Mouse (Mus musculus) left cerebral cortex, postnatal 14 days (tissue): Measurements from ENCODE around the gene Prlhr. TPM values are rescaled to one million over a fixed set of nuclear protein-coding genes. Genes with fewer than 3 reads are reported as not detected.

Experiments used
- DNase-seq, 2 experiments: peaks; one replicate each; pipeline ENCODE4 v3.0.0; 2021 to 2022; ENCODE audit warnings: low spot score in 2 of 2, mixed read lengths in 1 of 2
- intact Hi-C: fragments of 180-260 bp; cut with DNase I; formaldehyde crosslinking; loops from one replicate; pipeline ENCODE4 v1.15.1; 2025
- long read RNA-seq, 2 experiments: library from polyadenylated mRNA; stranded (forward); transcript quantifications; one replicate each; pipeline ENCODE4 v2.0.0; 2021
- total RNA-seq, 2 experiments: library from RNA; stranded (reverse); gene quantifications; 2 replicates each; pipeline ENCODE4 v1.2.3; 2021

Gene Prlhr
- under 1 TPM in 1 of 2 experiments, not detected in 1; 0.27 TPM for total RNA-seq
- long read RNA-seq, experiment 1, result 0 reads
- long read RNA-seq, experiment 2, result 0 reads

- no peak for DNase-seq
- intact Hi-C loops, result no loop called here
These were observed at the start of gene Prlhr for GRCm38 (mm10) chr19:60468254-60468762. Prlhr (minus strand) TSS chr19:60468304.

- intact Hi-C loops, result no loop called here
- DNase-seq, result no peak
These were observed 47.0 kb upstream of the Prlhr start for GRCm38 (mm10) chr19:60515064-60515463.

- intact Hi-C loops, result no loop called here
These were observed 45.3 kb upstream of the Prlhr start for GRCm38 (mm10) chr19:60513431-60513830.

GRCm38 (mm10) chr19:60500209-60500608, 32.1 kb upstream of the Prlhr start:
- intact Hi-C loops, result no loop called here
- no peak for DNase-seq

More at GRCm38 (mm10) chr19:60513431-60513830, 45.3 kb upstream of the Prlhr start:
- peak; percentile 21 to 22 for DNase-seq

- DNase-seq, result no peak
- intact Hi-C loops, result no loop called here
These were observed 29.1 kb upstream of the Prlhr start for GRCm38 (mm10) chr19:60497171-60497570.

GRCm38 (mm10) chr19:60495772-60496171, 27.7 kb upstream of the Prlhr start:
- no peak for DNase-seq
- intact Hi-C loops, result no loop called here

GRCm38 (mm10) chr19:60489566-60489965, 21.5 kb upstream of the Prlhr start:
- intact Hi-C loops, result no loop called here
- no peak for DNase-seq

GRCm38 (mm10) chr19:60485261-60485660, 17.2 kb upstream of the Prlhr start:
- intact Hi-C loops, result no loop called here
- no peak for DNase-seq

GRCm38 (mm10) chr19:60478859-60479258, 10.8 kb upstream of the Prlhr start:
- DNase-seq, result no peak
- intact Hi-C loops, result no loop called here

- DNase-seq, result no peak
- intact Hi-C loops, result no loop called here
These were observed 9.7 kb upstream of the Prlhr start for GRCm38 (mm10) chr19:60477788-60478187.

GRCm38 (mm10) chr19:60468846-60469245, 742 bp upstream of the Prlhr start:
- intact Hi-C loops, result no loop called here
- no peak for DNase-seq

- DNase-seq, result no peak
- intact Hi-C loops, result no loop called here
These were observed 506 bp downstream of the Prlhr start for GRCm38 (mm10) chr19:60467588-60468007.

- peak; percentile 65 to 71 for DNase-seq
- intact Hi-C loops, result no loop called here
These were observed 1.0 kb downstream of the Prlhr start for GRCm38 (mm10) chr19:60466953-60467570.

GRCm38 (mm10) chr19:60465726-60466125, 2.4 kb downstream of the Prlhr start:
- no peak for DNase-seq
- intact Hi-C loops, result no loop called here

GRCm38 (mm10) chr19:60463896-60464295, 4.2 kb downstream of the Prlhr start:
- intact Hi-C loops, result no loop called here

GRCm38 (mm10) chr19:60463440-60463839, 4.7 kb downstream of the Prlhr start:
- intact Hi-C loops, result no loop called here
- no peak for DNase-seq

More at GRCm38 (mm10) chr19:60463896-60464295, 4.2 kb downstream of the Prlhr start:
- peak; percentile 86 to 92 for DNase-seq

- DNase-seq, result no peak
- intact Hi-C loops, result no loop called here
These were observed 6.6 kb downstream of the Prlhr start for GRCm38 (mm10) chr19:60461476-60461875.

- no peak for DNase-seq
- intact Hi-C loops, result no loop called here
These were observed 8.4 kb downstream of the Prlhr start for GRCm38 (mm10) chr19:60459680-60460079.

- intact Hi-C loops, result no loop called here
These were observed 9.0 kb downstream of the Prlhr start for GRCm38 (mm10) chr19:60459071-60459470.

GRCm38 (mm10) chr19:60455791-60456190, 12.3 kb downstream of the Prlhr start:
- intact Hi-C loops, result no loop called here
- DNase-seq, result no peak

More at GRCm38 (mm10) chr19:60459071-60459470, 9.0 kb downstream of the Prlhr start:
- no peak for DNase-seq

GRCm38 (mm10) chr19:60440531-60440930, 27.6 kb downstream of the Prlhr start:
- DNase-seq, result no peak
- intact Hi-C loops, result no loop called here
